Mouse (Mus musculus): ENCODE measurements around the gene Gm28557. TPM values are rescaled to one million over a fixed set of nuclear protein-coding genes. Genes with fewer than 3 reads are reported as not detected.
"Not testable (repeated sequence)": the region's sequence is repeated elsewhere in the genome, so short reads cannot be mapped to it uniquely, and the experiment has no call there.

Gene Gm28557
- polyA plus RNA-seq (2015; fragmentation: Nextera tagmentation; extraction: Ambion mirVana), result 0.95 and 1.5 TPM in 2 replicates

- peak; percentile 98 for ATAC-seq
- Histone ChIP-seq H3K27me3 (ENCODE audit: control insufficient read depth, insufficient read depth, low read depth, low read length) (no peaks in the 10 kb centered on the region), H3K4me3 (ENCODE audit: low read depth, low read length) (peak within 1 kb of the TSS; percentile 46), H3K9me3 (replicated peaks; ENCODE audit: control insufficient read depth, low read length, poor library complexity, severe bottlenecking) (no peaks in the 10 kb centered on the region), H3K9ac (ENCODE audit: low read depth, low read length) (peak within 1 kb of the TSS; percentile 40), H3K4me1 (ENCODE audit: control insufficient read depth, insufficient read depth, low read length) (no peaks in the 10 kb centered on the region), H3K4me2 (ENCODE audit: low read length) (peak within 1 kb of the TSS; percentile 80), H3K36me3 (ENCODE audit: control insufficient read depth, insufficient read depth, low read length) (no peaks in the 10 kb centered on the region), H3K27ac (ENCODE audit: low read length) (peak within 1 kb of the TSS; percentile 48)
- WGBS, result under 1% methylated on average over 17 of the region's 17 CpGs
Measured at GRCm38 (mm10) chr13:67108194-67108820, at the start of gene Gm28557. Gene Gm28557, minus strand, starts transcription at chr13:67108604.

- Histone ChIP-seq H3K36me3 (ENCODE audit: control insufficient read depth, insufficient read depth, low read length) (no peaks in the 10 kb centered on the region), H3K9ac (ENCODE audit: low read depth, low read length) (peak overlapping the region; percentile 76), H3K27ac (ENCODE audit: low read length) (peak overlapping the region; percentile 69), H3K4me2 (ENCODE audit: low read length) (peak overlapping the region; percentile 61), H3K4me1 (ENCODE audit: control insufficient read depth, insufficient read depth, low read length) (peaks cover 9% of the 10 kb centered on the region), H3K9me3 (replicated peaks; ENCODE audit: control insufficient read depth, low read length, poor library complexity, severe bottlenecking) (no peaks in the 10 kb centered on the region), H3K27me3 (ENCODE audit: control insufficient read depth, insufficient read depth, low read depth, low read length) (no peaks in the 10 kb centered on the region), H3K4me3 (ENCODE audit: low read depth, low read length) (peak overlapping the region; percentile 61)
- under 1% methylated on average over 18 of the region's 18 CpGs for WGBS
- ATAC-seq, result peak; percentile 98
Measured at GRCm38 (mm10) chr13:67128038-67128721, 19.8 kb upstream of the Gm28557 start.

GRCm38 (mm10) chr13:67127507-67127906 lies 19.1 kb upstream of the Gm28557 start:
- not testable (repeated sequence) for H3K27ac ChIP-seq (ENCODE audit: low read length); H3K27me3 ChIP-seq (ENCODE audit: control insufficient read depth, insufficient read depth, low read depth, low read length); H3K4me1 ChIP-seq (ENCODE audit: control insufficient read depth, insufficient read depth, low read length); H3K9me3 ChIP-seq (replicated peaks; ENCODE audit: control insufficient read depth, low read length, poor library complexity, severe bottlenecking); H3K36me3 ChIP-seq (ENCODE audit: control insufficient read depth, insufficient read depth, low read length)
- ATAC-seq, result peak; percentile 50
- 81% methylated on average over 10 of the region's 10 CpGs for WGBS
- Histone ChIP-seq H3K4me3 (ENCODE audit: low read depth, low read length) (peak overlapping the region; percentile 61), H3K9ac (ENCODE audit: low read depth, low read length) (peak overlapping the region; percentile 76; the same call in 1 of the 2 replicates), H3K4me2 (ENCODE audit: low read length) (peak overlapping the region; percentile 61)

GRCm38 (mm10) chr13:67124460-67124859 lies 16.1 kb upstream of the Gm28557 start:
- peaks cover 9% of the 10 kb centered on the region for H3K4me1 ChIP-seq (ENCODE audit: control insufficient read depth, insufficient read depth, low read length)
- no peak overlapping the region for H3K4me2 ChIP-seq (ENCODE audit: low read length)
- no peaks in the 10 kb centered on the region for H3K27me3 ChIP-seq (ENCODE audit: control insufficient read depth, insufficient read depth, low read depth, low read length)
- H3K36me3 ChIP-seq (ENCODE audit: control insufficient read depth, insufficient read depth, low read length), result no peaks in the 10 kb centered on the region
- no peak for ATAC-seq
- no peaks in the 10 kb centered on the region for H3K9me3 ChIP-seq (replicated peaks; ENCODE audit: control insufficient read depth, low read length, poor library complexity, severe bottlenecking)
- H3K27ac ChIP-seq (ENCODE audit: low read length), result no peak overlapping the region
- no peak overlapping the region for H3K4me3 ChIP-seq (ENCODE audit: low read depth, low read length)
- no peak overlapping the region for H3K9ac ChIP-seq (ENCODE audit: low read depth, low read length)
- 89% methylated on average over 1 of the region's 1 CpGs for WGBS

GRCm38 (mm10) chr13:67121360-67121759 lies 13.0 kb upstream of the Gm28557 start, which contains the start of gene Zfp759:
Gene Zfp759, plus strand, starts transcription at chr13:67121660.
- not testable (repeated sequence) for H3K27ac ChIP-seq (ENCODE audit: low read length); H3K4me2 ChIP-seq (ENCODE audit: low read length); ATAC-seq; H3K9ac ChIP-seq (ENCODE audit: low read depth, low read length); H3K4me3 ChIP-seq (ENCODE audit: low read depth, low read length); H3K36me3 ChIP-seq (ENCODE audit: control insufficient read depth, insufficient read depth, low read length); H3K9me3 ChIP-seq (replicated peaks; ENCODE audit: control insufficient read depth, low read length, poor library complexity, severe bottlenecking); H3K4me1 ChIP-seq (ENCODE audit: control insufficient read depth, insufficient read depth, low read length); H3K27me3 ChIP-seq (ENCODE audit: control insufficient read depth, insufficient read depth, low read depth, low read length)

- H3K9ac ChIP-seq (ENCODE audit: low read depth, low read length); H3K27me3 ChIP-seq (ENCODE audit: control insufficient read depth, insufficient read depth, low read depth, low read length); H3K27ac ChIP-seq (ENCODE audit: low read length); H3K4me3 ChIP-seq (ENCODE audit: low read depth, low read length); H3K4me1 ChIP-seq (ENCODE audit: control insufficient read depth, insufficient read depth, low read length); H3K4me2 ChIP-seq (ENCODE audit: low read length); H3K36me3 ChIP-seq (ENCODE audit: control insufficient read depth, insufficient read depth, low read length); H3K9me3 ChIP-seq (replicated peaks; ENCODE audit: control insufficient read depth, low read length, poor library complexity, severe bottlenecking); ATAC-seq: not testable (repeated sequence)
- WGBS, result 93% methylated on average over 8 of the region's 8 CpGs
Measured at GRCm38 (mm10) chr13:67116163-67116562, 7.8 kb upstream of the Gm28557 start, which contains the start of gene Rslcan18. Gene Rslcan18, minus strand, starts transcription at chr13:67116263.

GRCm38 (mm10) chr13:67113287-67113686 lies 4.9 kb upstream of the Gm28557 start:
- WGBS, result 89% methylated on average over 2 of the region's 2 CpGs
- Histone ChIP-seq H3K9me3 (replicated peaks; ENCODE audit: control insufficient read depth, low read length, poor library complexity, severe bottlenecking) (no peaks in the 10 kb centered on the region), H3K27ac (ENCODE audit: low read length) (no peak overlapping the region), H3K9ac (ENCODE audit: low read depth, low read length) (no peak overlapping the region), H3K27me3 (ENCODE audit: control insufficient read depth, insufficient read depth, low read depth, low read length) (no peaks in the 10 kb centered on the region), H3K4me2 (ENCODE audit: low read length) (no peak overlapping the region), H3K4me3 (ENCODE audit: low read depth, low read length) (no peak overlapping the region), H3K36me3 (ENCODE audit: control insufficient read depth, insufficient read depth, low read length) (no peaks in the 10 kb centered on the region), H3K4me1 (ENCODE audit: control insufficient read depth, insufficient read depth, low read length) (no peaks in the 10 kb centered on the region)
- no peak for ATAC-seq

GRCm38 (mm10) chr13:67112096-67112495 lies 3.7 kb upstream of the Gm28557 start:
- no peak for ATAC-seq

GRCm38 (mm10) chr13:67108821-67109206 lies 410 bp upstream of the Gm28557 start:
- peak overlapping the region; percentile 46 for H3K4me3 ChIP-seq (ENCODE audit: low read depth, low read length)
- no peaks in the 10 kb centered on the region for H3K36me3 ChIP-seq (ENCODE audit: control insufficient read depth, insufficient read depth, low read length)
- H3K9me3 ChIP-seq (replicated peaks; ENCODE audit: control insufficient read depth, low read length, poor library complexity, severe bottlenecking), result no peaks in the 10 kb centered on the region
- H3K9ac ChIP-seq (ENCODE audit: low read depth, low read length), result peak overlapping the region; percentile 40; the same call in 1 of the 2 replicates
- WGBS, result 2% methylated on average over 9 of the region's 9 CpGs
- no peaks in the 10 kb centered on the region for H3K4me1 ChIP-seq (ENCODE audit: control insufficient read depth, insufficient read depth, low read length)
- ATAC-seq, result peak; percentile 78
- no peaks in the 10 kb centered on the region for H3K27me3 ChIP-seq (ENCODE audit: control insufficient read depth, insufficient read depth, low read depth, low read length)
- peak overlapping the region; percentile 35; the same call in 1 of the 2 replicates for H3K27ac ChIP-seq (ENCODE audit: low read length)
- peak overlapping the region; percentile 45 for H3K4me2 ChIP-seq (ENCODE audit: low read length)

More at GRCm38 (mm10) chr13:67112096-67112495, 3.7 kb upstream of the Gm28557 start:
- 82% methylated on average over 12 of the region's 12 CpGs for WGBS
- no peaks in the 10 kb centered on the region for H3K27me3 ChIP-seq (ENCODE audit: control insufficient read depth, insufficient read depth, low read depth, low read length)
- no peaks in the 10 kb centered on the region for H3K4me1 ChIP-seq (ENCODE audit: control insufficient read depth, insufficient read depth, low read length)
- H3K9me3 ChIP-seq (replicated peaks; ENCODE audit: control insufficient read depth, low read length, poor library complexity, severe bottlenecking), result no peaks in the 10 kb centered on the region
- H3K4me3 ChIP-seq (ENCODE audit: low read depth, low read length), result no peak overlapping the region
- no peak overlapping the region for H3K27ac ChIP-seq (ENCODE audit: low read length)
- no peak overlapping the region for H3K4me2 ChIP-seq (ENCODE audit: low read length)
- H3K9ac ChIP-seq (ENCODE audit: low read depth, low read length), result no peak overlapping the region
- H3K36me3 ChIP-seq (ENCODE audit: control insufficient read depth, insufficient read depth, low read length), result no peaks in the 10 kb centered on the region
